Mouse (Mus musculus) urinary bladder, postnatal 14 days (tissue): ENCODE measurements around the gene Irf1.

Source experiments
- DNase-seq: peaks from one replicate; pipeline ENCODE4 v3.0.0; 2021; ENCODE audit warnings: low spot score

Irf1 gene

GRCm38 (mm10) chr11:53810749-53811148 is 40.9 kb downstream of the Irf1 start:
- peak; percentile 49 for DNase-seq

DNA sequence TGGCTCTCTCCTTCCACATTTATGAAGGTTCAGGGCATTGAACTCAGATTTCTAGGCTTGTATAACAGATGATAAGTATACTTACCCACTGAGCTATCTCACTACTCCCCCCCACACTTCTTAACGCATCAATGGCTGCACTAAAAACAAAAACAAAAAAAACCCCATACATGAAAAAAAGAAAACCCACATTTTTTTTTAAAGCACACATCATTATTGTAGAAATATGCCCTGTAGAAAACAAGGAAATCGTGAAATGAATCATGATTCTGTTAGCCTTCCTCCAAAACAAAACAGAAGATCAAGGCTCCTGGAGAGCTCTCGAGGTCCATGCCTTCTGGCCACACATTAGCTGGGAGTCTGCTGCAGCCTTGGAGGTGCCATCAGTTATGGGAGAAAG is 41.5 kb downstream of the Irf1 start:
- no peak for DNase-seq

- DNase-seq: no peak
These were observed 43.4 kb downstream of the Irf1 start for GRCm38 (mm10) chr11:53813001-53813868.

GRCm38 (mm10) chr11:53814810-53815209 is 45.0 kb downstream of the Irf1 start:
- DNase-seq: no peak

- no peak for DNase-seq
These were observed 47.1 kb downstream of the Irf1 start for GRCm38 (mm10) chr11:53816841-53817375.

DNA sequence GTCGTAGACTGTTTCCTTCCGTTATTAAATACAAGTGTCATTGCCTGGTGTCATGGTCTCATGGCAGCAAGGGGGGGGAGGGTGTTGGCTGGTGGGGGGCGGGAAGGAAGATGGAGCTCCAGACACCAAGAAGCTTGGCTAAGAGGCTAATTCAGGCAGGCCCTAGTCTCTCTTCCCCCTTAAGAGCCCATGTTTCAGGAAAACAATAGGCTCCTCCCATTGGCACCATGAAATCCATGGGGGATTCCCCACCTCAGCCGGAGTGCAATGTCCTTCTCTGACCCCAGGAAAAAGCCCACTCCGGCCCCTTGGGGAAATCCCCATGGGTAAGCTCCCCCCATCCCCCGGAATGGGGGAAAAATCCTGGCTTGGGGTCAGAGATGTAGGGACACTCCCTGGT is 49.0 kb downstream of the Irf1 start:
- no peak for DNase-seq

DNA sequence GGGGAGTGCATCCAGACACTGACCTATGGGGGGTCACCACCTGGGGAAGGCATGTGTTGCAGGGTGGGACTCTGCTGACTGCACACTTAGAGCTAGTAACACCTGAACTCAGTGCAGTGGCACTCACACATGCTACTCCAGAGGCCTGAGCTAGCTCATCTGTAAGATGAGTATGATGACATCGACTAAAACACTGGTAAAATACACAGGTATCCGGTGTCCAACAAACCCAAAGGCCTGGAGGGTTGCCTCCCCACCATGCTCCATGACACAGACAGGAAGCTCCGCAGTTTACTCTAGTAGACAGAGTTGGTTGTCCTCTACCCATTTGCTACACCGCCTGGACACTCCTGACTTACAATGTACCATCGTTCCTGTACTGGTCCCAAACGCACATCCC is 49.7 kb downstream of the Irf1 start:
- DNase-seq: no peak

DNA sequence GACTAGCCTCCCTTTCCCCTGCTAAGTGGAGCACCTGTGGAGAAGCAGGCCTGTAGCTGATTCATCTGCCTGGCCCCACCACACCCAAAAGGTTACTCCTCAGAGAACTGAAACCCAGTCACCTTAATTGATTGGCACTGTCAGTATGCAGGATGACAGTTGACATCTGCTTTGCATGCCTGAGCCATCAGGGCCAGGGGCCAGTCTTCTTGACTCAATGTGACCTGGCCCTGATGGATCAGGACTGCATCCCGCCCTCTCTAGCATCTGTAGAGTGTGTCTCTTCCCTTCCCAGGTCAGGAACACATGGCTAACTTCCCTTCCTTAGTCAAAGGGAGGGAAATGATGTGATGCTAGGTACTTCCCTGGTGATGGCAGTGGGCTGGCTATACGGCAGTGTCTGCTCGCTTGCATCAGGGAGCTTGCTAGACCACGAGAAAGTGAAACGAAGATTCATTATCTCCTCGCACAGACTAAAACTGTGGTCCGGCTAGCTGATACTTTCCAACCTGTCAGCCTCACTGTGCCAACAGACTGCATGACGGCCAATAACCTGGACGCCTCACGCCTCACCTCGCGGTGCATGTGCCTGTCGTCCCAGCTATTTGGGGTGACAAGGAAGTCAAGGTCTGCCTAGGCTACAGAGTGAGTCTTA is 50.8 kb downstream of the Irf1 start:
- DNase-seq: no peak

DNA sequence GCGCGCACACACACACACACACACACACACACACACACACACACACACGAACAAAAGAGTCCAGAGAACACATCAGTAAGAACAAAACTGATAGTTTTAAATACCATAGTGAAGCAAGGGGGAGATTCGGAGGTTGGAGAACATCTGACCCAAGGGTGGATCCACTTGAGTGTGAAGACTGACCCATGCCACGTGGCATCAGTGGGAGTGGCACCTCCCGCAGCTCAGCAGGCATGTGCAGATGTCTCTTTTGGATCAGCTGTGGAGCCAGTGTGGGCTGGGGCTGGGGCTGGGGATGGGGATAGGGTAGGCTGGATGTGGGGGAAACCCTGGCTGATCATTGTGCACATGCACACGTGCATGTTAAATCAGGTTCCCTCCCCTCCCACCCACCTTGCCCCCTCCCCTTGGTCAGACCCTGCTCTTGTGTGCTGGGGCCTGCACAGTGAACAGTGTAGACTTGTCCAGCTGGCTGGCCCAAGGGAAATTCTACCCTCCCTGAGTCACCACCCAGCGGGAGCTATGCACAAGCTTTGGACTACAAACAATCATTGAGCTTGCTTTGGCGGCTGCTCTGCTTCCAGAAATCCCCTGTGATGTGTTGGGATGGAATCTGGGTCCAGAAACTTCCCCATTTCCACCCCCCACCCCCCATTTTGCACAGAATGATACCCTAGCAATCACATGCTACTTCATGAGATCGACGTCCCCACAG is 51.6 kb downstream of the Irf1 start:
- DNase-seq: peak; percentile 26

DNA sequence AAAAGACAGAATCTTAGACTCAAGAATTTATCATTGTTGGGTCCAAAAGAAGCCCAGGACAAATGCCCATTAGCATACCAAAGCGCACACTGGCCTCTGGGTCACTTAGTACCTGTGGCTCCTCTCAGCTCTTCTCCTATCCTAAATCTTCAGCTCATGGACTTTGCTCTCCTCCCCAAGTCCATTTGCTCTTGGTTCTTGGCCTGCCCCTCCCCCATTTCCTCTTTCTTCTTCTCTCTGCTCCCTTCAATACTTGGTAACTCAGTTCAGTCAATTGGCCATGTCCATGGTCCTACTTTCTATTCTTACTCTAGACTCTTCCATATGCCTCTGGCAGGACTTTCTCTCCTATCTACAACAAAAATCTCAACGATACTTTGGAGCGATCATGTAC is 52.1 kb downstream of the Irf1 start:
- DNase-seq: no peak

GRCm38 (mm10) chr11:53825409-53825808 is 55.6 kb downstream of the Irf1 start:
- no peak for DNase-seq
